Mouse (Mus musculus) bone marrow, adult 2 months (tissue): ENCODE measurements around the gene Gm17455.

Experiments
- CTCF ChIP-seq: fragments of 200-500 bp; IDR thresholded peaks from 2 replicates; pipeline ENCODE4 v1.5.1; 2011; ENCODE audit warnings: low read length, control low read depth; ENCODE audit not compliant: control insufficient read depth, insufficient read depth
- POLR2A ChIP-seq: fragments of 200-500 bp; IDR thresholded peaks from 2 replicates; pipeline ENCODE4 v1.6.1; 2011; ENCODE audit warnings: low read depth, mild to moderate bottlenecking, control low read depth, low read length, borderline replicate concordance; ENCODE audit not compliant: control insufficient read depth

GRCm38 (mm10) chr10:60390177-60390903 lies 9.2 kb upstream of the Gm17455 start:
- TF ChIP-seq POLR2A (no peak), CTCF (no peak)
